Mouse (Mus musculus) limb, embryonic 13.5 days (tissue): ENCODE measurements around the gene Cdhr4. TPM values are rescaled to one million over a fixed set of nuclear protein-coding genes. Genes with fewer than 3 reads are reported as not detected.
A peak's percentile ranks its signal among the peaks of the same experiment; 100 is the strongest.

Source experiments
- ATAC-seq: fragments of 200-750 bp; cut with Nextera tagmentation; 2 replicates; pipeline ENCODE4 v1.8.0; 2017; ENCODE audit warnings: low read depth, moderate number of reproducible peaks, moderate TSS enrichment; ENCODE audit not compliant: low FRiP score
- H3K27ac ChIP-seq: fragments of 300-500 bp; sonication (generic); 2 replicates; pipeline ENCODE4 v1.5.1; 2015; ENCODE audit warnings: inconsistent platforms, mild to moderate bottlenecking, moderate library complexity
- H3K27me3 ChIP-seq: fragments of 300-500 bp; sonication (generic); 2 replicates; pipeline ENCODE4 v1.6.1; 2015; ENCODE audit warnings: mild to moderate bottlenecking, inconsistent platforms
- H3K36me3 ChIP-seq: fragments of 300-500 bp; sonication (generic); 2 replicates; pipeline ENCODE4 v1.6.1; 2015; ENCODE audit warnings: inconsistent platforms, mild to moderate bottlenecking, moderate library complexity
- H3K4me1 ChIP-seq: fragments of 300-500 bp; sonication (generic); 2 replicates; pipeline ENCODE4 v1.6.1; 2015; ENCODE audit warnings: inconsistent platforms
- H3K4me2 ChIP-seq: fragments of 300-500 bp; sonication (generic); replicated peaks from 2 replicates; pipeline ENCODE4 v1.6.1; 2015; ENCODE audit warnings: inconsistent platforms, mild to moderate bottlenecking, moderate library complexity
- H3K4me3 ChIP-seq: fragments of 300-500 bp; sonication (generic); 2 replicates; pipeline ENCODE4 v1.5.1; 2015; ENCODE audit warnings: moderate library complexity, mild to moderate bottlenecking, inconsistent platforms
- H3K9ac ChIP-seq: fragments of 300-500 bp; sonication (generic); 2 replicates; pipeline ENCODE4 v1.6.1; 2015; ENCODE audit warnings: mild to moderate bottlenecking, inconsistent platforms
- H3K9me3 ChIP-seq: fragments of 300-500 bp; sonication (generic); 2 replicates; pipeline ENCODE4 v1.6.1; 2016; ENCODE audit warnings: inconsistent platforms
- WGBS: fragments of 180-500 bp; shearing (Covaris S2); methylation state at CpG from one replicate; pipeline ENCODE4 v1.1.7; 2015; 5-methylcytosine and 5-hydroxymethylcytosine counted together
- polyA plus RNA-seq: library from polyadenylated mRNA; unstranded; fragments of >200 nt; fragmentation: Nextera tagmentation; extraction: Ambion mirVana; gene quantifications from 2 replicates; pipeline ENCODE4 v1.2.1, GENCODE M21; 2015

Gene Cdhr4
- polyA plus RNA-seq, 1 experiment from 2014 or later, result 18.2 TPM

DNA sequence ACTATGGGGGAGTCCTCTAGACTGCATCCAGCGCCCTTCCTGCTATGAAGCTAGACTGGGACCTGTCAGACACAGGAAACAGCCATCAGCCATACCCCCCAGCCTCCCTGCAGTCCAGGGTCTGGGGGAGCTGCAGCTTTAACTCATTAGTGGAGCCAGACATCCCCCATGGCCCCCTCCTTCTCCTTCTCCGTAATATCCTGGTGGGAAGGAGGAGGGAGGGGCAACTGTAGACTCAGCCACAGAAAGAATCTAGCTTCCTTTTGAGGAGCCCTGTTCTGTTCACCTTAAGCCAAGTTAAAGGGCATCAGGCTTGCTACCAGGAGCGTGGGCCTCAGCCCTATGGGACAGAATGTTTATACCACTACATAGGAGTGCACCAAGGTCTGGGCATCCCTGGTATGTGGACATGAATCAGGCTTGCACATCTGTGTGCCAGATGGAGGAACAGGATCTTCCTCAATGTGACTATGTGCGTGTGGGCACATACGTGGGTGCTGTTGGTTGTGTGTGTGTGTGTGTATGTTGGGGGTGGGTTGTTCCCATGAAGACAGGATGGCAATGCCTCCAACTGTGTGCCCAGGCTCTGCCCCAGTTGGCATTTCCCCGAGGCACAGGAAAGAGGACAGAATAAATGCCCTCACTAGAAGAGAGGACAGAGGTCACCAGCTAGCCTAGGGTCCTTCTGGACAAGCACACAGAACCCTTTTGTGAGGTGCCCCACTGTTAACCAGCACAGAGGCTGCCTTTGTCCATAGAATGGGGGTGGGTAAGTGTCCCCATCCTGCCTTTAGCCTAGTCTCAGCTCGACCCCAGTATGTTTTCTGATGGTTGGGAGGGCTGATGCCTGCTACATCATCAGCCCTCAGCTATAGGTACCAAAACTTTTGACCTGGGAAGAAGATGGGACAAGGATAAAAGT, 10.4 kb upstream of the Cdhr4 start:
- Histone ChIP-seq H3K36me3 (peaks cover 6% of the 10 kb centered on the region; the same call in 1 of the 2 replicates), H3K27me3 (no peaks in the 10 kb centered on the region), H3K9ac (peak overlapping the region; percentile 88), H3K4me1 (peaks cover 64% of the 10 kb centered on the region), H3K27ac (peak overlapping the region; percentile 100), H3K4me3 (peak overlapping the region; percentile 88), H3K4me2 (peak overlapping the region; percentile 97), H3K9me3 (no peaks in the 10 kb centered on the region)
- peak; percentile 49 for ATAC-seq
- 6% methylated on average over 7 of the region's 7 CpGs for WGBS

- Histone ChIP-seq H3K9me3 (no peaks in the 10 kb centered on the region), H3K27me3 (no peaks in the 10 kb centered on the region), H3K36me3 (peaks cover 6% of the 10 kb centered on the region; the same call in 1 of the 2 replicates), H3K4me1 (peaks cover 73% of the 10 kb centered on the region), H3K4me2 (peak within 1 kb of the TSS; percentile 97), H3K27ac (peak within 1 kb of the TSS; percentile 100), H3K4me3 (peak within 1 kb of the TSS; percentile 88), H3K9ac (peak within 1 kb of the TSS; percentile 88)
- WGBS, result 5% methylated on average over 14 of the region's 14 CpGs
- peak; percentile 82 for ATAC-seq
Observed at GRCm38 (mm10) chr9:107982681-107983346, 9.5 kb upstream of the Cdhr4 start, which contains the start of gene Gm20661. Gene Gm20661 (plus strand): TSS chr9:107983058.

GRCm38 (mm10) chr9:107983421-107983890, 8.8 kb upstream of the Cdhr4 start:
- WGBS, result 0% methylated on average over 4 of the region's 4 CpGs
- no peaks in the 10 kb centered on the region for H3K27me3 ChIP-seq
- peak overlapping the region; percentile 100 for H3K27ac ChIP-seq
- peak overlapping the region; percentile 97 for H3K4me2 ChIP-seq
- peaks cover 6% of the 10 kb centered on the region; the same call in 1 of the 2 replicates for H3K36me3 ChIP-seq
- H3K9ac ChIP-seq, result peak overlapping the region; percentile 88
- H3K4me1 ChIP-seq, result peaks cover 78% of the 10 kb centered on the region
- peak overlapping the region; percentile 88 for H3K4me3 ChIP-seq
- H3K9me3 ChIP-seq, result no peaks in the 10 kb centered on the region
- ATAC-seq, result peak; percentile 55

- 16% methylated on average over 19 of the region's 19 CpGs for WGBS
- no peak for ATAC-seq
Observed at GRCm38 (mm10) chr9:107984052-107984753, 8.1 kb upstream of the Cdhr4 start.

GRCm38 (mm10) chr9:107984754-107985055, 7.6 kb upstream of the Cdhr4 start:
- peak overlapping the region; percentile 88 for H3K4me3 ChIP-seq
- H3K4me2 ChIP-seq, result peak overlapping the region; percentile 97
- H3K9ac ChIP-seq, result peak overlapping the region; percentile 88
- WGBS, result 17% methylated on average over 9 of the region's 9 CpGs
- H3K4me1 ChIP-seq, result peaks cover 75% of the 10 kb centered on the region
- H3K36me3 ChIP-seq, result peaks cover 6% of the 10 kb centered on the region; the same call in 1 of the 2 replicates
- no peak for ATAC-seq
- no peaks in the 10 kb centered on the region for H3K27me3 ChIP-seq
- H3K27ac ChIP-seq, result peak overlapping the region; percentile 100
- no peaks in the 10 kb centered on the region for H3K9me3 ChIP-seq

More at GRCm38 (mm10) chr9:107984052-107984753, 8.1 kb upstream of the Cdhr4 start:
- H3K4me2 ChIP-seq, result peak overlapping the region; percentile 97
- no peaks in the 10 kb centered on the region for H3K9me3 ChIP-seq
- H3K27me3 ChIP-seq, result no peaks in the 10 kb centered on the region
- H3K36me3 ChIP-seq, result peaks cover 6% of the 10 kb centered on the region; the same call in 1 of the 2 replicates
- peaks cover 79% of the 10 kb centered on the region for H3K4me1 ChIP-seq
- H3K27ac ChIP-seq, result peak overlapping the region; percentile 100
- peak overlapping the region; percentile 88 for H3K4me3 ChIP-seq
- peak overlapping the region; percentile 88 for H3K9ac ChIP-seq

DNA sequence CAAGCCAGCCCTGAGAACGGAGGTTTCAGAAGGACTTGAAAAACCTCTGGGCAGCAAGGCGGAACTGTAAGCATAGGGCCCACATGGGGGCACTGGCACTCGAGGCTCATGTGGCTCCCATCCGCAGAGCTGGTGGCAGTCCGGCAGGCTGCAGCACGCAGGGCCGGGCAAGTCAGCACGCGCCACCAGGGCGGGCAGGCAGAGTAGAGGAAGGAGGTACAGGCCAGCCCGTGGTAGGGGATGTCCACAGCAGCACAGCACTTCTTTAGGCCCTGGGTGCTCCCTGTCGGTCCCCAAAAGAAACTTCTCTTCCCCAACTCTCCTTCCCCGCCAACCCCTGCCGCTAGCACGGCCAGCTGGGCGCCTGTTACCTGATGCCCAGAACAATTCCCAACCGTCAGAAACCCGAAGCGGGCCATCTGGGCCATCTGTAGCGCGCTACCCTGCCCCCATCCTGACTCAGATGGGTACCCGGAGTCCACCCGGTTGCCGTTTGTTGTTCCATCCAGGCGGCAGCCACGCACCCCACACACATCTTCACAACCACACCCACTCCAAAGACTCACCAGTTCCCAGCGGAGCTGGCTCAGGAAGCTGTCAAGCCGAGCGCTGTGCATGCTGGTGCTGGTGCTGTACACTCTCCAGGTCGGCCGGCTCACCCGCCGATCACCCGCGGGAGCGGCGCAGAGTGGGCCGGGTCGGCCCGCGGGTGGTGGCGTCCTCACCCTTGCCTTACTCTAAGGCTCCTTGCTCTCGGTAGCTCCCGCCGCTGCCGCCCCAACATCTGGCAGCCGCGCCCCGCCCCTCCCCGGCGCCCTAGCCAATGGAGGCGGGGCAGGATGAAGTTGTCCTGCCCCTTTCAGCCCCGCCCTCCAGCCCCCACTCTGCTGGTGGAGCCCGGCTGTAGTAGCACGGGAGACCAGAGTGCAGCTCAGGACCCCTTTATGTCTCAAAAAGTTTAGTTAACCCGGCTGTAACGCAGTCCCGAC, 6.9 kb upstream of the Cdhr4 start, which contains the start of gene Inka1:
TSS of gene Inka1 (minus strand) at position 749 of the 989 bp plus-strand sequence.
- no peaks in the 10 kb centered on the region for H3K9me3 ChIP-seq
- no peaks in the 10 kb centered on the region for H3K27me3 ChIP-seq
- peaks cover 68% of the 10 kb centered on the region for H3K4me1 ChIP-seq
- H3K27ac ChIP-seq, result peak within 1 kb of the TSS; percentile 100
- WGBS, result under 1% methylated on average over 58 of the region's 58 CpGs
- peak within 1 kb of the TSS; percentile 88 for H3K4me3 ChIP-seq
- peak within 1 kb of the TSS; percentile 97 for H3K4me2 ChIP-seq
- peak; percentile 64 for ATAC-seq
- peaks cover 6% of the 10 kb centered on the region; the same call in 1 of the 2 replicates for H3K36me3 ChIP-seq
- H3K9ac ChIP-seq, result peak within 1 kb of the TSS; percentile 88

GRCm38 (mm10) chr9:107986376-107986775, 5.9 kb upstream of the Cdhr4 start:
- Histone ChIP-seq H3K4me2 (peak overlapping the region; percentile 97), H3K9me3 (no peaks in the 10 kb centered on the region), H3K9ac (peak overlapping the region; percentile 88; the same call in 1 of the 2 replicates), H3K27me3 (no peaks in the 10 kb centered on the region), H3K4me1 (peaks cover 58% of the 10 kb centered on the region), H3K36me3 (peaks cover 6% of the 10 kb centered on the region; the same call in 1 of the 2 replicates), H3K4me3 (peak overlapping the region; percentile 88), H3K27ac (peak overlapping the region; percentile 100)
- no peak for ATAC-seq
- WGBS, result 5% methylated on average over 18 of the region's 18 CpGs

DNA sequence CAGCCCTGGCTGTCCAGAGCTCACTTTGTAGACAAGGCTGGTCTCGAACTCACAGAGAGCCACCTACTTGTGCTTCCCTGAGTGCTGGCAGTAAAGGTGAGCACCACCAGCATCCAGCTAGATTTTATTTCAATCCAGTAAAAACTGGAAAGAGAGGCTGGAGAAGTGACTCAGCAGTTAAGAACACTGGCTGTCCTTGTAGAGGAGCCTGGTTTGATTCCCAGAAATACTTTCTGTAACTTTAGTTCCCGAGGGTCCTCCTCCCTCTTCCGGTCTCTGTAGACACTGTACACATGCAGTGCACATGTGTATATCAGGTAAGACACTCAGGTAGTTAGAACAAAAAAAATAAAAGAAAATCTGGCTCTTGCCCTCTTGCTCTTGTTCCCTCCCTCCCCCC, 4.3 kb upstream of the Cdhr4 start:
- Histone ChIP-seq H3K9me3 (no peaks in the 10 kb centered on the region), H3K4me1 (peaks cover 51% of the 10 kb centered on the region), H3K4me3 (no peak overlapping the region), H3K27ac (no peak overlapping the region), H3K9ac (peak overlapping the region; percentile 19; the same call in 1 of the 2 replicates), H3K36me3 (peaks cover 6% of the 10 kb centered on the region; the same call in 1 of the 2 replicates), H3K4me2 (no peak overlapping the region), H3K27me3 (no peaks in the 10 kb centered on the region)
- no peak for ATAC-seq
- WGBS, result 60% methylated on average over 3 of the region's 3 CpGs

- Histone ChIP-seq H3K4me1 (peaks cover 14% of the 10 kb centered on the region), H3K4me3 (no peak overlapping the region), H3K27me3 (no peaks in the 10 kb centered on the region), H3K36me3 (no peaks in the 10 kb centered on the region), H3K9ac (no peak overlapping the region), H3K27ac (no peak overlapping the region), H3K9me3 (no peaks in the 10 kb centered on the region), H3K4me2 (no peak overlapping the region)
- WGBS, result 82% methylated on average over 11 of the region's 11 CpGs
- ATAC-seq, result no peak
Observed at GRCm38 (mm10) chr9:107993013-107993412, 716 bp downstream of the Cdhr4 start.

- ATAC-seq, result no peak
- Histone ChIP-seq H3K4me1 (peaks cover 9% of the 10 kb centered on the region; the same call in 1 of the 2 replicates), H3K36me3 (no peaks in the 10 kb centered on the region), H3K27me3 (no peaks in the 10 kb centered on the region), H3K27ac (no peak overlapping the region), H3K4me3 (no peak overlapping the region), H3K4me2 (no peak overlapping the region), H3K9me3 (no peaks in the 10 kb centered on the region), H3K9ac (no peak overlapping the region)
- 67% methylated on average over 2 of the region's 2 CpGs for WGBS
Observed at GRCm38 (mm10) chr9:107994464-107994863, 2.2 kb downstream of the Cdhr4 start.
